Mouse (Mus musculus) liver, embryonic 16.5 days (tissue): ENCODE results near the gene Nabp2. TPM values are rescaled to one million over a fixed set of nuclear protein-coding genes. Genes with fewer than 3 reads are reported as not detected.

Experiments used
- ATAC-seq: fragments of 200-750 bp; cut with Nextera tagmentation; 2 replicates; pipeline ENCODE4 v1.8.0; 2017; ENCODE audit warnings: low read depth, mild to moderate bottlenecking, moderate number of reproducible peaks, moderate library complexity
- H3K27ac ChIP-seq: fragments of 300-500 bp; sonication (generic); 2 replicates; pipeline ENCODE4 v1.5.1; 2014; ENCODE audit warnings: mild to moderate bottlenecking, low read length
- H3K27me3 ChIP-seq: fragments of 300-500 bp; sonication (generic); 2 replicates; pipeline ENCODE4 v1.6.1; 2014; ENCODE audit warnings: low read depth, low read length, mixed read lengths; ENCODE audit not compliant: control insufficient read depth, insufficient read depth
- H3K36me3 ChIP-seq: fragments of 300-500 bp; sonication (generic); 2 replicates; pipeline ENCODE4 v1.6.1; 2014; ENCODE audit warnings: mild to moderate bottlenecking; ENCODE audit not compliant: control insufficient read depth, insufficient read depth
- H3K4me1 ChIP-seq: fragments of 300-500 bp; sonication (generic); 2 replicates; pipeline ENCODE4 v1.6.1; 2014; ENCODE audit warnings: low read depth, low read length, mixed read lengths; ENCODE audit not compliant: control insufficient read depth
- H3K4me2 ChIP-seq: fragments of 300-500 bp; sonication (generic); 2 replicates; pipeline ENCODE4 v1.6.1; 2014; ENCODE audit warnings: low read depth, low read length, mixed read lengths
- H3K4me3 ChIP-seq: fragments of 300-500 bp; sonication (generic); 2 replicates; pipeline ENCODE4 v1.5.1; 2014; ENCODE audit warnings: low read depth, mild to moderate bottlenecking, low read length
- H3K9ac ChIP-seq: fragments of 300-500 bp; sonication (generic); 2 replicates; pipeline ENCODE4 v1.6.1; 2014; ENCODE audit warnings: low read depth, low read length
- H3K9me3 ChIP-seq: fragments of 300-500 bp; sonication (generic); replicated peaks from 2 replicates; pipeline ENCODE4 v1.6.1; 2016; ENCODE audit warnings: low read length; ENCODE audit not compliant: control insufficient read depth
- WGBS: fragments of 180-500 bp; shearing (Covaris S2); extraction: QIAGEN DNeasy Blood & Tissue Kit; methylation state at CpG from one replicate; pipeline ENCODE4 v1.1.7; 2014; ENCODE audit not compliant: insufficient replicate concordance; 5-methylcytosine and 5-hydroxymethylcytosine counted together
- polyA plus RNA-seq: library from polyadenylated mRNA; unstranded; fragments of >200 nt; fragmentation: Nextera tagmentation; extraction: Ambion mirVana; gene quantifications from 2 replicates; pipeline ENCODE4 v1.2.1, GENCODE M21; 2015

Nabp2 gene
- polyA plus RNA-seq, 1 experiment from 2014 or later: 31.7 TPM

GRCm38 (mm10) chr10:128413076-128413475 is 1.8 kb upstream of the Nabp2 start:
- H3K27ac ChIP-seq: no peak overlapping the region
- WGBS: 39% methylated on average over 1 of the region's 1 CpGs
- H3K9ac ChIP-seq: no peak overlapping the region
- H3K9me3 ChIP-seq: no peaks in the 10 kb centered on the region
- ATAC-seq: no peak
- H3K27me3 ChIP-seq: no peaks in the 10 kb centered on the region
- H3K4me2 ChIP-seq: no peak overlapping the region
- H3K4me1 ChIP-seq: peaks cover 47% of the 10 kb centered on the region
- no peak overlapping the region for H3K4me3 ChIP-seq
- H3K36me3 ChIP-seq: peaks cover 4% of the 10 kb centered on the region

DNA sequence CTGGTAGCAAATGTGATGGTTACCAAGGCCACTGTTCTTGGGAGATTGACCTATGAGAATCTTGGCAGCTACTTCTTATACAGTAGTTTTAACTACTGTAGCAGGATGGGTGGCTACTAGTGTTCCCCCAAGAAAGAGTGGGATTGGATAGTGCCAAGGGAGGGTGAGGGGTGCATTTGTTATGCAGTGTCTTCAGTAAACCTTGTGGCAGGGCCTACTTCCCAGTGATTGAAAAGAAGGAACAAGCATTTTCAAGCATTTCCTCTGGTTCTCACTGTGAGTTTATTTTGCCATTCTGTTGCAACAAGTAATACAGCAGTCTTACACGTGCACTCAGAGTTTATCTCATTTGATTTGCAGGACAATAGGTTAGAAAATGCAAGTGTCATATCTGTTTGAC is 1.3 kb upstream of the Nabp2 start:
- 11% methylated on average over 1 of the region's 1 CpGs for WGBS
- H3K4me3 ChIP-seq: peak overlapping the region; percentile 89
- peaks cover 47% of the 10 kb centered on the region for H3K4me1 ChIP-seq
- H3K27me3 ChIP-seq: no peaks in the 10 kb centered on the region
- peak overlapping the region; percentile 86 for H3K4me2 ChIP-seq
- peaks cover 4% of the 10 kb centered on the region for H3K36me3 ChIP-seq
- ATAC-seq: no peak
- H3K27ac ChIP-seq: no peak overlapping the region
- no peaks in the 10 kb centered on the region for H3K9me3 ChIP-seq
- H3K9ac ChIP-seq: peak overlapping the region; percentile 87

DNA sequence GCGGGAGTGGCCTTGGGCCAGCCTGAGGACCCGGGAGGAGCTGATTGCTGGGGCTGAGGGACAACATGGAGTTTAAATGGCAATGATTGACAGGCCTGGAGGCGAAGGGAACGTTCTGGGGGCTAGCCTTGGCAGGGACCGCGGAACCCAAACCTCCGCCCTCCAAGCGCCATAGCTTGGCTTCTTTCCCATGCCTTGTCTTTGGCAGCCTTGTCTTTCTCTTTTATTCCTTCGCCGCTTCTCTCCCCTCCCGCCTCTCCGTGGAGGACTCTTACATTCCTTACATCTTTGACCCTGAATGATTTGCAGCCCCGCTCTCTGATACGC is 726 bp upstream of the Nabp2 start:
- Histone ChIP-seq H3K4me2 (peak overlapping the region; percentile 86), H3K27ac (peak overlapping the region; percentile 82), H3K27me3 (no peaks in the 10 kb centered on the region), H3K9me3 (no peaks in the 10 kb centered on the region), H3K4me1 (peaks cover 47% of the 10 kb centered on the region), H3K9ac (peak overlapping the region; percentile 87), H3K36me3 (peaks cover 4% of the 10 kb centered on the region), H3K4me3 (peak overlapping the region; percentile 89)
- no peak for ATAC-seq
- WGBS: 2% methylated on average over 14 of the region's 14 CpGs

DNA sequence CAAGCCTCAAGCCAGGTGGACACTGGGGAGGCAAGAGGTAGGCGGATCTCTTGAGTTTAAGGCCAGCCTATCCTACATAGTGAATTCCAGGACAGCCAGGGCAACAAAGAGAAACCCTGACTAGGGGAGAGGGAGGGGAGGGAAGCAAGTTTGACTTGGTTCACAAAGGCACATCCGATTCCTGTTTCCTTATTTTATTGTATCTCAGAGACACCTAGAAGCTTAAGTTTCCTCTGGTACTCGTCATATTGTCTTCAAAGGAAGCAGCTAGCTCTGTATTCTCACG is 789 bp downstream of the Nabp2 start:
- Histone ChIP-seq H3K9ac (peak overlapping the region; percentile 87), H3K4me2 (peak overlapping the region; percentile 97), H3K4me3 (peak overlapping the region; percentile 89), H3K9me3 (no peaks in the 10 kb centered on the region), H3K27me3 (no peaks in the 10 kb centered on the region), H3K27ac (peak overlapping the region; percentile 78), H3K36me3 (no peaks in the 10 kb centered on the region; the same call in 1 of the 2 replicates), H3K4me1 (peaks cover 47% of the 10 kb centered on the region)
- 24% methylated on average over 4 of the region's 4 CpGs for WGBS
- no peak for ATAC-seq

- Histone ChIP-seq H3K4me1 (peaks cover 47% of the 10 kb centered on the region), H3K4me2 (peak overlapping the region; percentile 97), H3K36me3 (no peaks in the 10 kb centered on the region; the same call in 1 of the 2 replicates), H3K9me3 (no peaks in the 10 kb centered on the region), H3K27me3 (no peaks in the 10 kb centered on the region), H3K9ac (peak overlapping the region; percentile 87), H3K4me3 (peak overlapping the region; percentile 89), H3K27ac (peak overlapping the region; percentile 78)
- WGBS: 5% methylated on average over 36 of the region's 36 CpGs
- peak; percentile 90 for ATAC-seq
Measured at GRCm38 (mm10) chr10:128409692-128410559, 1.4 kb downstream of the Nabp2 start.

- peaks cover 38% of the 10 kb centered on the region for H3K4me1 ChIP-seq
- WGBS: 14% methylated on average over 35 of the region's 35 CpGs
- H3K4me2 ChIP-seq: peak overlapping the region; percentile 97
- H3K4me3 ChIP-seq: peak overlapping the region; percentile 89
- H3K36me3 ChIP-seq: no peaks in the 10 kb centered on the region; the same call in 1 of the 2 replicates
- no peaks in the 10 kb centered on the region for H3K27me3 ChIP-seq
- ATAC-seq: no peak
- no peaks in the 10 kb centered on the region for H3K9me3 ChIP-seq
- peak overlapping the region; percentile 82 for H3K9ac ChIP-seq
- H3K27ac ChIP-seq: peak overlapping the region; percentile 69
Measured at GRCm38 (mm10) chr10:128408591-128409535, 2.4 kb downstream of the Nabp2 start.

- no peaks in the 10 kb centered on the region for H3K27me3 ChIP-seq
- H3K4me1 ChIP-seq: peaks cover 7% of the 10 kb centered on the region
- no peaks in the 10 kb centered on the region; the same call in 1 of the 2 replicates for H3K36me3 ChIP-seq
- 72% methylated on average over 7 of the region's 7 CpGs for WGBS
- no peak overlapping the region for H3K4me2 ChIP-seq
- no peak for ATAC-seq
- no peak overlapping the region for H3K27ac ChIP-seq
- no peak overlapping the region for H3K4me3 ChIP-seq
- H3K9me3 ChIP-seq: no peaks in the 10 kb centered on the region
- no peak overlapping the region for H3K9ac ChIP-seq
Measured at GRCm38 (mm10) chr10:128403931-128404330, 7.4 kb downstream of the Nabp2 start.

DNA sequence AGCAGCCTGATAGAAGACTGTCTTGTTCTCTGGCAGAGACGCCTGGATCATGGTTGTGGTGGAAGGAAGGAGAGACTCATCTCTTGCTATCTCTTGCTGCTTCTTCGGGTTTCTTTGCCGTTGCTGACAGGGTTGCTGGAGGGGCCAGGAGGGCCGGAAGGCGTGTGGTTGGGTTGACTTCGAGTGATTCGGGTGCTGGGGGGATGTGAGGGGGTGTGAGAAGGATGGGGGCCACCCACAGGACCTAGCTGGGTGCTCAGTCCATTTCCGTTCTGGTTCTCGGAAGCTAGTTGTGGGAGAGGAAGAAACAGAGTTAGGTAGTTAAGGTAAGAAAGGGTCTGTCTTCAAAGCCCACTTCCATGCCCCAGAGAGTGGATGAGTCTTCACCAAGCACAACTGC is 9.7 kb downstream of the Nabp2 start:
- no peaks in the 10 kb centered on the region; the same call in 1 of the 2 replicates for H3K36me3 ChIP-seq
- no peaks in the 10 kb centered on the region for H3K9me3 ChIP-seq
- H3K27ac ChIP-seq: no peak overlapping the region
- H3K4me1 ChIP-seq: no peaks in the 10 kb centered on the region; the same call in none of the 2 replicates
- no peak overlapping the region for H3K9ac ChIP-seq
- no peaks in the 10 kb centered on the region for H3K27me3 ChIP-seq
- no peak overlapping the region for H3K4me2 ChIP-seq
- H3K4me3 ChIP-seq: no peak overlapping the region
- no peak for ATAC-seq
- 56% methylated on average over 9 of the region's 9 CpGs for WGBS
